Mouse (Mus musculus) liver, embryonic 14.5 days (tissue): Measurements from ENCODE around the gene Ash1l.

Experiments used
- CTCF ChIP-seq: IDR thresholded peaks from 2 replicates; pipeline ENCODE4 v1.5.1; 2016; ENCODE audit warnings: antibody characterized with exemption, low read depth, control low read depth
- EP300 ChIP-seq: IDR thresholded peaks from 2 replicates; pipeline ENCODE4 v1.6.1; 2016; ENCODE audit warnings: antibody characterized with exemption, low read depth

DNA sequence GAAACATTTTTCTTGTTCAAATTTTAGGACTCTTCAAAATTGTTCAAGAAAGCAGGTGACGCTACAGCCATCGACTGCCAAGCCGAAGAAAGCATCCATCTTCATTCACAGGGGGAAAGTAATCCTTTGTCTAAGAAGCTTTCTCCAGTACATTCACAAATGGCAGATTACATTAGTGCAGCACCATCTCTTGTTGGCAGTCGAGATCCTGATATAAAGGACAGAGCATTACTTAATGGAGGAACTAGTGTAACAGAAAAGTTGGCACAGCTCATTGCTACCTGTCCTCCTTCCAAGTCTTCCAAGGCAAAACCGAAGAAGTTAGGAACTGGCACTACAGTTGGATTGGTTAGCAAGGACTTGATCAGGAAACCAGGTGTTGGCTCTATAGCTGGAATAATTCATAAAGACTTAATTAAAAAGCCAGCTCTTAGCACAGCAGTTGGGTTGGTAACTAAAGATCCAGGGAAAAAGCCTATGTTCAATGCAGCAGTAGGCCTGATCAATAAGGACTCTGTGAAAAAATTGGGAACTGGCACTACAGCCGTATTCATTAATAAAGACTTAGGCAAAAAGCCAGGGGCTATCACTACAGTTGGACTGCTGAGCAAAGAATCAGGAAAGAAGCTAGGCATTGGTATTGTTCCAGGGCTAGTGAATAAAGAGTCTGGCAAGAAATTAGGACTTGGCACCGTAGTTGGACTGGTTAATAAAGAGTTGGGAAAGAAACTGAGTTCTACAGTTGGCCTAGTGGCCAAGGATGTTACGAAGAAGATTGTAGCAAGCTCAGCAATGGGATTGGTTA is 31.0 kb downstream of the Ash1l start:
- TF ChIP-seq CTCF (no peak), EP300 (no peak)
